Comparison of ENCODE assay signal across 37 mouse cellular contexts in genomic region chr2:114060071-114060591, GRCm38 (mm10). TPM values are rescaled to one million over a fixed set of nuclear protein-coding genes. Genes with fewer than 3 reads are reported as not detected.
DNase-seq lines count a peak whose midpoint lies in the region; ATAC-seq and TF ChIP-seq lines count a peak whose summit lies in the region.
"Had no signal": no experiment of that assay in that cellular context is flagged by ENCODE, and none has a peak within 500 bp of the region (broad histone marks: within the 10 kb centered on the region; RNA-seq: fewer than 3 reads in every experiment).

No protein-coding gene starts in this region.

- no peak overlapping the region for H3K27ac ChIP-seq in midbrain, embryonic 11.5 days (ENCODE audit: low read depth, low read length)
- H3K27ac ChIP-seq in midbrain, embryonic 16.5 days (ENCODE audit: low read length), result no peak overlapping the region
- no peak overlapping the region for H3K27ac ChIP-seq in liver, postnatal 0 days (ENCODE audit: low read depth)
- H3K27ac ChIP-seq: embryonic facial prominence, embryonic 12.5 days; gastrocnemius, adult 2 months; hindbrain, embryonic 10.5 days; hindbrain, embryonic 15.5 days; left cerebral cortex, adult 2 months; limb, embryonic 13.5 days; liver, embryonic 12.5 days; macrophage; neural tube, embryonic 13.5 days had no signal

- peak; percentile 61 for DNase-seq in heart, adult 11 months
- DNase-seq in heart, postnatal 4 days, result no peak
- no peak for DNase-seq in midbrain, embryonic 11.5 days (ENCODE audit: low spot score, missing footprints)
- peak; percentile 30 for DNase-seq in ES-CJ7 (ENCODE audit: low read depth, low spot score)
- DNase-seq in mesoderm, embryonic 11.5 days (ENCODE audit: low read depth, low spot score), result peak; percentile 18
- no peak for DNase-seq in liver, postnatal 0 days
- DNase-seq: cerebellum, adult 9-10 months; cerebellum, postnatal 36 days; gastrocnemius, adult 2 months; gastrocnemius, postnatal 36 days; heart, postnatal 10 days; kidney, adult 11 months; kidney, postnatal 25 days; lung, adult 18-20 months; thymus, adult 2 months; thymus, postnatal 36 days had no signal

- TF ChIP-seq CTCF in liver, postnatal 0 days (IDR thresholded peaks at IDR 0.05; ENCODE audit: low read depth), result no peak

- peak; percentile 49; the same call in 1 of the 2 replicates for ATAC-seq in midbrain, embryonic 11.5 days (ENCODE audit: low FRiP score)
- no peak for ATAC-seq in midbrain, embryonic 16.5 days
- no peak for ATAC-seq in liver, postnatal 0 days
- ATAC-seq: activated CD4-positive, CD25-positive, alpha-beta regulatory T cell, adult 4 months; forebrain, embryonic 16.5 days; inflammation-experienced regulatory T-cells, adult 6 months; liver, embryonic 12.5 days; lung, postnatal 0 days had no signal

- no peak overlapping the region for H3K4me2 ChIP-seq in midbrain, embryonic 11.5 days
- H3K4me2 ChIP-seq in midbrain, embryonic 16.5 days (ENCODE audit: low read length), result no peak overlapping the region
- H3K4me2 ChIP-seq in liver, postnatal 0 days (ENCODE audit: low read depth, low read length), result no peak overlapping the region
- H3K4me2 ChIP-seq: embryonic facial prominence, embryonic 12.5 days; hindbrain, embryonic 15.5 days; limb, embryonic 13.5 days; liver, embryonic 12.5 days; neural tube, embryonic 13.5 days had no signal

- H3K4me3 ChIP-seq in midbrain, embryonic 11.5 days (ENCODE audit: low read depth, low read length), result no peak overlapping the region
- no peak overlapping the region for H3K4me3 ChIP-seq in midbrain, embryonic 16.5 days (ENCODE audit: low read depth, low read length)
- H3K4me3 ChIP-seq in liver, postnatal 0 days (ENCODE audit: low read depth, low read length), result no peak overlapping the region
- H3K4me3 ChIP-seq: embryonic facial prominence, embryonic 12.5 days; erythroblast, embryonic 14.5 days; gastrocnemius, adult 2 months; hindbrain, embryonic 10.5 days; hindbrain, embryonic 15.5 days; left cerebral cortex, adult 2 months; limb, embryonic 13.5 days; liver, embryonic 12.5 days; neural tube, embryonic 13.5 days had no signal

- 0 out of 2 replicates have a peak, but pooled peaks cover 3% of the 10 kb centered on the region for H3K4me1 ChIP-seq in midbrain, embryonic 11.5 days (ENCODE audit: control insufficient read depth, insufficient read depth, low read length)
- peaks cover 3% of the 10 kb centered on the region; the same call in 1 of the 2 replicates for H3K4me1 ChIP-seq in midbrain, embryonic 16.5 days (ENCODE audit: control insufficient read depth, insufficient read depth, low read length)
- H3K4me1 ChIP-seq in liver, postnatal 0 days (ENCODE audit: insufficient read depth), result no peaks in the 10 kb centered on the region
- H3K4me1 ChIP-seq: hindbrain, embryonic 15.5 days; liver, embryonic 12.5 days; neural tube, embryonic 13.5 days had no signal

- no peak for TF ChIP-seq EP300 in liver, postnatal 0 days (IDR thresholded peaks at IDR 0.05; ENCODE audit: low read depth)

- H3K36me3 ChIP-seq in midbrain, embryonic 11.5 days (ENCODE audit: control insufficient read depth, insufficient read depth, low read length), result no peaks in the 10 kb centered on the region
- no peaks in the 10 kb centered on the region for H3K36me3 ChIP-seq in midbrain, embryonic 16.5 days (ENCODE audit: control insufficient read depth, insufficient read depth, low read length)
- no peaks in the 10 kb centered on the region for H3K36me3 ChIP-seq in liver, postnatal 0 days (replicated peaks; ENCODE audit: insufficient read depth, low read length)
- H3K36me3 ChIP-seq: embryonic facial prominence, embryonic 12.5 days; hindbrain, embryonic 10.5 days; hindbrain, embryonic 15.5 days; limb, embryonic 13.5 days; liver, embryonic 12.5 days; neural tube, embryonic 13.5 days had no signal

- H3K9ac ChIP-seq in midbrain, embryonic 11.5 days (ENCODE audit: low read length), result no peak overlapping the region
- no peak overlapping the region for H3K9ac ChIP-seq in midbrain, embryonic 16.5 days (ENCODE audit: low read depth, low read length)
- H3K9ac ChIP-seq in liver, postnatal 0 days (replicated peaks), result no peak overlapping the region
- H3K9ac ChIP-seq: embryonic facial prominence, embryonic 12.5 days; hindbrain, embryonic 15.5 days; limb, embryonic 13.5 days; liver, embryonic 12.5 days; neural tube, embryonic 13.5 days had no signal

- WGBS in midbrain, embryonic 11.5 days, result 46% methylated on average over 6 of the region's 6 CpGs
- WGBS in midbrain, embryonic 16.5 days, result 22% methylated on average over 6 of the region's 6 CpGs
- 63% methylated on average over 6 of the region's 6 CpGs for WGBS in liver, postnatal 0 days (ENCODE audit: insufficient replicate concordance)

- no peaks in the 10 kb centered on the region for H3K9me3 ChIP-seq in midbrain, embryonic 11.5 days (ENCODE audit: control insufficient read depth, low read length)
- H3K9me3 ChIP-seq in midbrain, embryonic 16.5 days (replicated peaks; ENCODE audit: control insufficient read depth, low read length, poor library complexity, severe bottlenecking), result no peaks in the 10 kb centered on the region
- H3K9me3 ChIP-seq in liver, postnatal 0 days (ENCODE audit: low read length), result no peaks in the 10 kb centered on the region
- H3K9me3 ChIP-seq: embryonic facial prominence, embryonic 12.5 days; hindbrain, embryonic 10.5 days; hindbrain, embryonic 15.5 days; limb, embryonic 13.5 days; liver, embryonic 12.5 days; neural tube, embryonic 13.5 days had no signal

- H3K27me3 ChIP-seq in midbrain, embryonic 11.5 days (ENCODE audit: control insufficient read depth, insufficient read depth, low read length), result no peaks in the 10 kb centered on the region
- no peaks in the 10 kb centered on the region for H3K27me3 ChIP-seq in midbrain, embryonic 16.5 days (ENCODE audit: control insufficient read depth, insufficient read depth, low read depth, low read length)
- H3K27me3 ChIP-seq in liver, postnatal 0 days (ENCODE audit: insufficient read depth, low read length), result no peaks in the 10 kb centered on the region
- H3K27me3 ChIP-seq: embryonic facial prominence, embryonic 12.5 days; hindbrain, embryonic 15.5 days; liver, embryonic 12.5 days; neural tube, embryonic 13.5 days had no signal

RNA-seq across cellular contexts. Expression of gene Actc1, which starts 6.8 kb away (rescaled TPM):
- total RNA-seq in heart, postnatal 4 days (2021), result over 10,000 TPM; 17,542 to 18,879 TPM
- 1.6 and 2.0 TPM in 2 replicates for polyA plus RNA-seq in midbrain, embryonic 11.5 days (2014; fragmentation: Nextera tagmentation; extraction: Ambion mirVana)
- 0.51 and 0.97 TPM in 2 replicates for polyA plus RNA-seq in midbrain, embryonic 16.5 days (2015; fragmentation: Nextera tagmentation; extraction: Ambion mirVana)
- polyA plus RNA-seq in liver, postnatal 0 days (2015; fragmentation: Nextera tagmentation; extraction: Ambion mirVana), result 1.1 and 12.1 TPM in 2 replicates
- total RNA-seq: adrenal gland, adult 2 months; layer of hippocampus, adult 18-20 months; layer of hippocampus, postnatal 10 days; left cerebral cortex, adult 2 months; left cerebral cortex, postnatal 25 days; megakaryocyte-erythroid progenitor cell, adult 5-6 weeks had no signal
- polyA plus RNA-seq: activated CD4-positive, CD25-positive, alpha-beta regulatory T cell, adult 4 months; erythroblast, embryonic 14.5 days; inflammation-experienced regulatory T-cells, adult 6 months; macrophage had no signal

RNA-seq across cellular contexts. Expression of gene Gjd2, which starts 46.7 kb away (rescaled TPM):
- total RNA-seq in heart, postnatal 4 days (2021), result not detected
- 0.82 and 1.1 TPM in 2 replicates for polyA plus RNA-seq in midbrain, embryonic 11.5 days (2014; fragmentation: Nextera tagmentation; extraction: Ambion mirVana)
- polyA plus RNA-seq in midbrain, embryonic 16.5 days (2015; fragmentation: Nextera tagmentation; extraction: Ambion mirVana), result 10.5 and 11.9 TPM in 2 replicates
- polyA plus RNA-seq in liver, postnatal 0 days (2015; fragmentation: Nextera tagmentation; extraction: Ambion mirVana), result not detected in 2 replicates
- total RNA-seq: gastrocnemius, adult 2 months; gastrocnemius, postnatal 36 days; heart, adult 8-10 months; heart, postnatal 10 days; megakaryocyte-erythroid progenitor cell, adult 5-6 weeks had no signal
- polyA plus RNA-seq: activated CD4-positive, CD25-positive, alpha-beta regulatory T cell, adult 4 months; erythroblast, embryonic 14.5 days; inflammation-experienced regulatory T-cells, adult 6 months; kidney, embryonic 14.5 days; lung, postnatal 0 days; macrophage had no signal

Comparison
In these comparisons a context has a peak if more than half of its experiments do, and no peak if none do; other contexts are left out.
1. DNase-seq: peak in heart, adult 11 months (single experiment), ES-CJ7 (single experiment) and mesoderm, embryonic 11.5 days (single experiment); none in heart, postnatal 4 days (single experiment), midbrain, embryonic 11.5 days (single experiment) and liver, postnatal 0 days (single experiment).